Mouse (Mus musculus): ENCODE data around the gene Cacna2d2. TPM values are rescaled to one million over a fixed set of nuclear protein-coding genes. Genes with fewer than 3 reads are reported as not detected.
A peak's percentile ranks its signal among the peaks of the same experiment; 100 is the strongest.

The Cacna2d2 gene
- 10 to 100 TPM; 21.4 to 27.2 TPM for total RNA-seq (2021)
- long read RNA-seq, partial matches to known transcripts: 0 of 5 reads
- long read RNA-seq, other reads (novel, unspliced or antisense): 5 of 5 reads

DNA sequence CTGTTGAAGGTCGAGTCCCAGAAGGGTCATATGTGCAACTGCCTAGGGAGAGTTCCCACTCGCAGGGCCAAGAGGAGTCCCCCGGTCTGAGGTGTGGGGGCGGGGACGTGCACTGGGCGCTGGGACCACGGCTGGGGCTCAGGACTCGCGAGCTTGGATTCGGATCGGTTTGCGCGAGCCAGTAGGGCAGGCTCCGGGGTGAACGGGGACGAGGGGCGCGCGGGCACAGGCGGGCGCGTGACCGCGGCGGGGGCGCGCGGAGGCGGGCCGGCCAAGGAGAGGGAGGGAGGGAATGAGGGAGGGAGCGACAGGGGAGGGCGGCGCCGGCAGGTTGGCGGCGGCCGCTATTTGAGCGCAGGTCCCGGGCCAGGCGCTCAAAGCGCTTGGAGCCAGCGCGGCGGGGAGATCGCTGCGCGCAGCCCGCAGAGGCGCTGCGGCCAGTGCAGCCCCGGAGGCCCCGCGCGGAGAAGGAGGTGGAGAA, at the start of gene Cacna2d2:
Gene Cacna2d2 (plus strand): TSS at position 122 of the 481 bp plus-strand sequence.
- DNase-seq (ENCODE audit: low spot score in 2 of 2): peak; percentile 46 to 57

DNA sequence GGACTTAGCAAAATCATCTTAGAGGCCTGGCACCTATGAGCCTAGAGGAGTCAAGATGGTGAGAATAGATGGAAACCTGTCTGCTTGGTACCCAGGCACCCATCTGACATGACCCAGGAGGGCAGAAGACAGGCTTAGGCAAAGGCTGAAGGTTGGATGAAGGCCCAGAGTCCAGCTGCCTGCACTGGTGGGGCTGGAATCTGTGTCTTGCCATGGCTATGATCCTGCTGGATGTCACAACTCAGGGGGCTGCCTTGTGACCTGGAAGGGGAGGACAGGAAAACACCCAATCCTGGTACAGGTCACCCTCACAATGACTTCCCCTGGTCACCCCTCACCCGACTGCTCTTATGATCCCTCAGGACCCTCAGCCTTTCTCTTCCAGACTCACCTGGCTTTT, 44.6 kb upstream of the Cacna2d2 start:
- no peak for DNase-seq (ENCODE audit: low spot score in 2 of 2)

DNA sequence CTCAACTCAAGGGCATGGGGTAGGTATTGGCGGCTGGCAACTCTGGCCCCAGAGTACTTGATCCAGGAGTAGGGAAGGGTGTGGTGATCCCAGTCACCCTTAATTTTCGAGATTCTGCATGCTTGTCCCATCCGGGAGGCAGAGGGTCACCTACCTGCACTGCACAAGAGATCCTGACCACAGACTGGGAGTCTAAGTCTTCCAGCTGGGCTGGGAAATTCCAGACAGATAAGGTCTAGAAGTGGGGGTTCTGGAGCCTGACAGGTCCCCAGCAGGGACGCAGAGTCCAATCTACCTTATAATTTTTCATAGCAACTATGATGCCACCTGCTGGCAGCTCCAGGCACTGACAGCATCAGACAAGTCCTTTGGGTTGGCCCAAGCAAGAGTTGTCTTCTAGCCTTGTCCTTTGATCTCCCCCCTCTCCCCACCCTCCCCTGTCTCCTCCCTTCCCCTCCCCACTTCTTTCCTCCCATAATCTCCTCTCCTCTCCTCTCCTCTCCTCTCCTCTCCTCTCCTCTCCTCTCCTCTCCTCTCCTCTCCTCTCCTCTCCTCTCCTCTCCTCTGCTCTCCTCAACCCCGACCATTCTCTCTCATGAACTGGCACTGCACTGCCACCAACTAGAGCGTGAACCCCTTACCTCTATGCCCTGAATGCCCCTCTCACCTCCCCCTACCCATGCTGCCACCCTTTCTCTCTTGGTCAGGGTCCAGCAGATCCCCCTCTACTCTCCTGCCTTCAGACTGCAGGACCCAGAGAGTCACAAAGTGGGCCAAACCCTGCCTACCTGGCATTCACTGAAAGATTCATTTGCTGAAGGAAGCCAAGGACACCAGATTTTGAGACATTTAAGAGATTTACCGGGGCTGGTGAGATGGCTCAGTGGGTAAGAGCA, 43.3 kb upstream of the Cacna2d2 start:
- peak; percentile 70 to 75 for DNase-seq (ENCODE audit: low spot score in 2 of 2)

DNA sequence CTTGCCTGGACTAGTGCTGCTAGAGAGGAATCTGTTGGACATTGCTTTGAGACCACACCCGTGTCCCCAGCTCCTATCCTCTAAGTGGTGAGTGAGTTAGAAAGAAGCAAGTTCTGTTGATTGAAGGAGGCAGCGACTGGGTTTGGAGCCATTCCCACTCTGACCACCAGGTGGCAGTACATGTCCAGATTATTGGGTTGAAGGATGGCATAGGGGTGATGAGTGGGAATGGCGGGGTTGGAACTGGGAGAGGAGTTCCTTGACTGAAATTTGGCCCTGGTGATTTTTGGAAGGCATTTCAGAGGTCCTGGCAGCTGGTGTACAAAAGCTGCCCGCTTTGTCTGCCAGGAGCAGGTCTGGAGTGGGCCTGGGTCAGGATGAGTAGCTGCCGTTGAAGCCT, 41.8 kb upstream of the Cacna2d2 start:
- peak; percentile 92 to 94 for DNase-seq (ENCODE audit: low spot score in 2 of 2)

DNA sequence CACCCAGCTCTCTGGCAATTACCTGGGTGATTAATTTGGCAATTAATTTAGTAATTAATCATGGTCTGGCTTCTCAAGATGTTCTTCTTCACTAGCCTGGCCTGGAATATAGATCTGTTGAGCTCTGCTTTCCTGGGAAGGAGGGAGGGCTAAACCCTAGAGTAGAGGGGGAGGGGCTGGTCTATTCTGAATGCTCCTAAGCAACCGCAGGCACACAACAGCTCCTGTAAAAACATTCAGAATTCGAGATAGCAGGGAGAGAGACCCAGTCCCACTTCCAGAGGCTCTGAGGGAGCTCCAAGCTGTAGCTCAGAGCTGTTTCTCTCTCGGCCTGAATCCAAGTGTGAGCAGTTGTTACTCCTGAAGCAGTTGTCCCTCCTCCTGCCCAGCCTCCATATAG, 38.4 kb upstream of the Cacna2d2 start:
- no peak for DNase-seq (ENCODE audit: low spot score in 2 of 2)

DNA sequence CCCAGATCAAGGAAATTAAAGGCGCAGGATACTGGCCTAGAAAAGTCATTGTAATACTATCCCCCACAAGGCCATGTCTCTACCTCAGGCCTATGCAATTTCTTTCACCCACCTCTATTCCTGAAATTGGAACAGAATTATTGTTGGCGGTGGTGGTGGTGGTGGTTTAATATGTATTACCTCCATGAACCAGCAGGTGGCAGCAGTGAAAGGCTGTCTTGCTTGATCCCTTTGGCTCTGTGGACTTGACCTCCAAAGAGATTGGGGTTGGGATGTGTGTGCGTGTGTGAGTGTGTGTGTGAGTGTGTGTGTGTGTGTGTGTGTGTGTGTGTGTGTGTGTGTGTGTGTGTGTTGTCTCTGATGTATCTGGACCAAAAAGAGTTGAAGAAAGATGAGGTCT, 32.8 kb upstream of the Cacna2d2 start:
- DNase-seq (ENCODE audit: low spot score in 2 of 2): peak; percentile 59 to 68

DNA sequence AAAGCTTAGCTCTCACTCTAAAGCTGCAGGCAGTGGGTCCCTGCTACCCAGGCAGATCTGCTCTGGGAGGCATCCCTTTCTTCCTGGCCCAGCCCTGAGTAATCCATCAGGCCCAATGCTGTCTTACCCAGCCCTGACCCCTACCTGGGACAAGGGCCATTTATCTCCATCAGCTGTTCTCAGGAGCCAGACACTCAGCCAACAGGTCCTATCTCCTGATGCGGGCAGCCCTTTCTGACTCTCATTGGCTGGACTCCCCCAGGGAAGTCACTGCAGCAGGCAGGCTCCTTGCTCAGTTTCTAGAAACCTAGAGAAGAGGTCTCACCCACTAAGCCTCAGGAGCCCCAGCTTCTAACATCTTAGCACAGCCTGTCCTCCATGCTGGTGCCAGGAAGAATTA, 31.1 kb upstream of the Cacna2d2 start:
- DNase-seq (ENCODE audit: low spot score in 2 of 2): no peak

DNA sequence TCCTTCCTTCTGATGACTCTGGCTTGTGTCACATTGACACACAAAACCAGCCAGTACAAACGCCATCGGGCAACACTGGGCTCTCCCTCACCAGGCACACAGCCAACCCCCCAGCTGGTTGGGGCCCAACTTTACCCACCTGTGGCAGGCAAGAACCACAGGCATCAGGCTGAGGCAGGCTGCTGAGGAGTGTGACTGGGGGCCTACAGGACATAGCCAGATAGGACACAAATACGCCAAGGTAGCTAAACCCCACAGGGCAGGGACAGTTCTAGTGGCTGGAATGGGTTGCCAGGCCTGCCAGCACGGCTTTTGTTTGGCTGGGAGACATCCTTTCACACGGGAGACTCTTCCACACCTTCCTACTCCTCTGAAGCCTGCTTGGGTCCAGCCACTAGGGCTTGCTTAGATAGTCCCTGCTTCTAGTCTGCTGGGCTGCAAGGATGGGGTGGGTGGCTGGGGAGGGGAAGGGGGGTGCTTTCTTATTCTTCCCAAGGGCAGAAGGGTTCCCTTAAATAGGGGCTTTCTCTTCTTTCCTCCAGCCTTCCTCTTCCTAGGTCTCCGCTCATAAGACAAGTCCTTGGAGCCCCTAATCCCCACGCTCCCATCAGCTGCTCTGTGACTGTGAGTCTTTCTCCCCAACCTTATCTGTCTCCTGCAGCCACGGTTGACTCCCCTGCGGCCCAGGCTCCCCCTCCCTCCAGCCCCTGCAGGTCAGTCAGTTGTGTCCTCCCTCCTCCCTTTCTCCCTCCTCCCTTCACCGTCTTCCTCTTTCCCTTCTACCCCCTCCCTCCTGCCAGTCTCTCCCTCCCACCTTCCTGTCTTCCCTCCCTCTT, 29.9 kb upstream of the Cacna2d2 start:
- no peak for DNase-seq (ENCODE audit: low spot score in 2 of 2)

DNA sequence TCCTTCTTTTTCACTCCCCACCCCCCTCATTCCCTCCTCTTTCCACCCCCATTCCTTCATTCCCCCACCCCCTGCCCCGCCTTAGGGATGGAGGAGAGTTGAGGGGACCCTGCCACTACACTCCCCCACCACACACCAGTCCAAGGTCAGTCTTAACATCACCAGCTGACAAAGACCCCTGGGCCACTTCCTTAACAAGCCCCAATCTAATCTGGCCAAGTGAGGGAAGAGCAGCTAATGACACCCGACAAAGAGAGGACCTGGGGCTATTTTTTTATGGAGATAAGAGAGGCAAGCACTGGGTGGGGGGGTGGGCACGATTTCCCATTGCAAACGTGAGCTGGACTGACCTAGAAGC, 29.3 kb upstream of the Cacna2d2 start:
- no peak for DNase-seq (ENCODE audit: low spot score in 2 of 2)

DNA sequence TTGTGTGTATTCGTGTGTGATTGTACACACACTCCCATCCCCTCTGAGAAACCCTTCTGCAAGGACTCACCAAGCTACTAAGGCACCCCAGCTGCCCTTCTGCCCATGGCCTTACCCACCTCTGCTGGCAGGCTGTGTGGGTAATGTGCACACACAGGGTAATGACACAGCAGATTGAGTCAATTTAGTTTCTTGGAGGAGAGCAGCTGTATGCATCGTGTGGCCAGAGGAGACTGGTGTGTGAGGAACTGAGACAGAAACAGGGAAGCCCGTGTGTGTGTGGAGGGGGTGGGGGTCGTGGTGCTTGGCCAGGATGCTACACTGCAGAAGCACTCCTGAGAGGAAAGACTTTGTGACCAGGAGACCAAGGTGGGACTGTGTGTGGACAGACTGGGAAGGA, 27.0 kb upstream of the Cacna2d2 start:
- no peak for DNase-seq (ENCODE audit: low spot score in 2 of 2)

DNA sequence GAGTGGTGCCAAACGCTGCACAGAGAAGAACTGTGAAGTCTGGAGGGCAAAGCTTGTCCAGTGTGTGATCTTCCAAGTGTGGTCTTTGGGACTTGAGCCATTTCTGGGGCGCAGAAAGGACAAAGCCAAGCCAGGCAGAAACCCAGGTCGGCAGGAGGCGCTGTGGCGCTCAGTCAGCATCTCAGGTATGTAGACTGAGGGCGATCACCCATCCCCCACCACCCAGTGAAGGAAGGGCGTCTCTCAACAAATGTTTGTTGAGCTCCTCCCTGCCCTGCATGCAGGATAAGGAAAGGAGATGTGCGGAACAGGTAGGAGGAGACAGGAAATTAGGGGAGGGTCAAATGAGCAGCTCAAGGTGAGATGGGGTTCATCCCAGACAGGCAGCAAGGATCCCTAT, 24.8 kb upstream of the Cacna2d2 start:
- DNase-seq (ENCODE audit: low spot score in 2 of 2): no peak

DNA sequence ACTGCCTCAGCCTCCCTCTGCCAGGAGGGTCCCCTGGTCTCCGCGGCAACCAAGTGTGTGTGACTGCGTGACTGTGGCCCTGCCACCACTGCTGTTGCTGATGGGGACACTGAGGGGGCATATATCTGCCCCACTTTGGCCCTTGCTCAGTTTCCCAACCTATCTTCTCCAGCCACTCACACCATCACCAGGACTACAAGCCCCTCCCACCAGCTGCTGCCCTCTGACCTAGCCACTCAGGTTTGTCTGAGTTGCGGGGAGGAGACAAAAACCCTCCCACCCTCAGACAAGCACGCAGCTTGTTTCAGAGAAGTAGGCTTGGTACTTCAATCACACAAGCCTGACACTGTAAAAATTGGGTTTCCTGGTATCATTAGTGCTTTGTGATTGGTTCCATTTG, 24.0 kb upstream of the Cacna2d2 start:
- DNase-seq (ENCODE audit: low spot score in 2 of 2): no peak

DNA sequence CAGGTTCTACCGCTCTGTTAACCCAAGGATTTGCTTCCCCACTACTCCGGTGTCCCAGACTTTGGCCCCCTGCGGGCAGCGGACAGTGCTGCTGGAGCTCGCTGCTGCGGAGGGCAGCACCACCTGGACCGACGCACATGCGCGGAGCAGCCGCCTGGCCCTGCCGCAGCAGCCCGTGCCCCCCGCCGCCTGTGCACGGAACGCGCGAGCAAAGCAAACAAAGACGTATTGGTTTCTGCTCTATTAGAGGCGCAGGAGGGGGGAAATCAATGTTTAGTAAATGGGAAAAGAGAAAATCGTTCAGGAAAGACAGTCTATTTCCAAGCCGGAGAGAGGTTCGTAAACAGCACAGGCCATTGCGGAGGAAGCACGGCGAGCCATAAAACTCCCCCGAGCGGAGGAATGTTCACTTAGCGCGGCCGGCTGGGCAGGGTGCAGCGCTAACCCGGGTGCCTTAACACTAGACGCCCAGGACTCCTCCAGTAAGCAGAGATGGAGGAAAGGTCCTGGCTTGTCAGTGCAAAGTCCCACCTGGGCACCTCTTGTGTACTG, 21.4 kb upstream of the Cacna2d2 start:
- DNase-seq (ENCODE audit: low spot score in 2 of 2): peak in 1 of 2 experiments; percentile 26

DNA sequence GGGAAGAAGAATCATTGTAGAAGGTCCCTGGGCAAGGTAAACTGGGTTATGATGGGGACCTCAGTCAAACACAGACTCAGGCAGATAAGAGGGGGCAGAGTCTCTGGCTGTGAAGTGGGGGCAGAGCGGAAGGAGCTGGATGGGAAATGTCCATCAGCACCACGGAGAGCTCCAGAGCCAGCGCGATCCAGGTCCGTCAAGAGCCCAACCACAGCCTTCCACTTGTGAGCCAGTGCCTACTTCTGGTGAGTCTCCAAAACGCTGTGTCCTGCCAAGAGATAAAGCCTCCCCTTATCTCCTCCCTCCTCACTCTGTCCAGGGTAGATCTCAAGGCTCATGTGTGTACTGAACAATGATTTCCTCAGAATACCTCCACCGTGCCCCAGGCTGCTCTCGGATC, 17.7 kb upstream of the Cacna2d2 start:
- no peak for DNase-seq (ENCODE audit: low spot score in 2 of 2)

DNA sequence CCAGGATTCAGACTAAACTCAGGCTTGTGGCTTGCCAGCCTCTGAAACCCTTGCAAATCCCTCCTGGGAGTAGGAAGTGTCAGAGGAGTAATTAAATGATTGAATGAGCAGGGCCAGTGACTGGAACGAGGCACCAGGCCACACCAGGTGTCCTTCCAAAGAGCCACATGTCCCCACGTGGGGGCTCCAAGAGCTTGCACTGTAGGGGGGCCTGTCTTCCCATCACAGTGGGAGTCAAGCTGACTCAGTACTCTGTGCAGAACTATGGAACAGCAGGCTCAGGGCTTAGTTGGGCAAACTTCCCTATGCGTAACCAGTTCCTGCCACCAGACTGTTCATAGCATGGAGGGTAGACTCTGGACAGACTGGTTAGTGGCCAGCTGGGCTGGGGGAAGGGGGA, 15.0 kb upstream of the Cacna2d2 start:
- no peak for DNase-seq (ENCODE audit: low spot score in 2 of 2)

DNA sequence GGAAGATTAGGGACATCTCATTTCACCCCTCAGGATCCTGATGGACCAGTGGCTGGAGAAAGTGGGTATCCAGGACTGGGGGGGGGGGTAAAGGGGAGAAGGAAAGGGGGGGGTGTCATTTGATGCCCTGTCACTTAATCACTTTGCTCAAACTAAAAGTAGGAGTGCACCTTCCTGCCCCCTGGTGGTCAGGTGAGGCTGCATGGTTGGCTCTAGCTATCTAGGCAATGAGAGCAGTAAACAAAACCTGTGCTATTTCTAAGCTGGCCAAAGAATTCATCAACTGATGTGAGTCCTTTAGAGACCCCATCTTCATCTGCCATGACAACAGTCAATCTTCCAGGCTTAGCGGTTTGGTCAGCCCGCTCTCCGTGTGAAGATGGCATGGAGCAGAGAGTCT, 12.7 kb upstream of the Cacna2d2 start:
- DNase-seq (ENCODE audit: low spot score in 2 of 2): no peak

DNA sequence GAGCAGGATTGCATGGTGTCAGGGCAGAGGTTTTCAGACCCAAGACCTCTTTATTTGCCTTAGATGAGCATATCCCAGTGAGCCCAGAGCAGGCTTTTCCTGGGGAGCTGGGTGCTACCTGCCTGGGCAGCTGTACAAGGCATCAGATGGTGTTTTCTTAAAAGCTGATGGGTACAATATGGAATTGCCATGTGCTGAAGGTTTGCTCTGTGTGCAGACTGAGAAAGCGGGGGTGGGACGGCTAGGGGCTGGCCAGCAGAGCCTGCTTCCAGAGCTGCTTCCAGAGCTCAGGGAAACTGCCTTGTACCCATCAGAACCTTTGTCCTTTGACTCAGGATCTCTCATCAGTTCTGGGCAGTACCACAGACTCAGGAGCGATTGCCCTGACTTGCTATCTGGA, 11.7 kb upstream of the Cacna2d2 start:
- DNase-seq (ENCODE audit: low spot score in 2 of 2): peak; percentile 19 to 40

DNA sequence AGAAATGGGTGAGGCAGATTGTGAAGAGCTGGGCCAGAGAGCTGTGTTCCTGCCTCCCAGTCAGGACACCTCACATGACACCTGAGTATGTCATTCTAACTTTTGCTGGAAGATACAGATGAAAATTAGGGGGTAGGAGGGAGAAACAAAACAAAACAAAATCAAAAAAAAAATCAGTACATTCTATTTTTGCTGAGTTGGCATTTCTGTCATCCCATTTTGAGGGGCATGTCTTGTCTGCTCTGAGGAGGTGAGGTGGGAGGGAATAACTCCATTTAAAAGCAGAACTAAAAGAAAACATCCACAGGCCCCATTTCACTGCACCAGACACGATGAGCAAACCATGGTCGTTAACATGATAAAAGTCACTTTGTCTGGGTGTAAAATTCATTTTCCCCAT, 11.1 kb upstream of the Cacna2d2 start:
- DNase-seq (ENCODE audit: low spot score in 2 of 2): no peak

DNA sequence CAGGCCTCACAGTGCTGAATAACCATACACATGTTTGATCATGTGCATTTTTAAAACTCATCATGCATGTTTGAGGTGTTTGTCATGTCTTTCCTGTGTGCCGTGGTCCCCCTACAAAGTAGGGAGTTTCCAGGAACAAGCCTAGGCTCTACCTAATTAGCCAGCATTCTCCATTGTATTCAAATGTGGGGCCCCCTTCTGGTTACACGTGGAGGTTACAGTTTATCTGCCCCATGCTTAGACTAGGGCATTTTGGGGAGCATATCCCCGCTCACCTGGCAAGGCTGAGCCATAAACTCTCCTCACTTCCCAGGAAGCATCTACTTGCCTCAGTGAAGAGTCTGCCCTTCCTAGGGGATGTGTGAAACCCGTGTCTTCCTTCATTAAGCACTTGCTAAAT, 3.0 kb upstream of the Cacna2d2 start:
- DNase-seq (ENCODE audit: low spot score in 2 of 2): no peak

DNA sequence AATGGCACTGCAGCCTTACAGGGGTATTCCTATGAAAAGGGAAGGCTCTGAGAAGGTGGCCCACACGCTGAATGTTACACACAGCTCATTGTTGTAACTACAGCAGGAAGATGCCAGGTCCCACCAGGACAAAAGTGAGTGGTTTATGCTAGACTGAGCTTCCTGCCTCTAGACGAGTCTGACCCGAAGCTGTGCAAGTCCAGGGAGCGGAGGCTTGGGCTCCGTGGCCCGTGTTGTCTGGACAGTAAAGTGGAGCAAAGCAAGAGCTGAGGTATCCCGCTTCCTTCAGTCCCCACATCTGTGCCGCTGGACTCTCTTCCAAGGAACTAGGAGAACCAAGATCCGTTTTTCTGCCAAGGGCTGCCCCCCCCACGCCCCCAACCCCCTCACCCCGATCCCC, 444 bp upstream of the Cacna2d2 start:
- DNase-seq (ENCODE audit: low spot score in 2 of 2): no peak

DNA sequence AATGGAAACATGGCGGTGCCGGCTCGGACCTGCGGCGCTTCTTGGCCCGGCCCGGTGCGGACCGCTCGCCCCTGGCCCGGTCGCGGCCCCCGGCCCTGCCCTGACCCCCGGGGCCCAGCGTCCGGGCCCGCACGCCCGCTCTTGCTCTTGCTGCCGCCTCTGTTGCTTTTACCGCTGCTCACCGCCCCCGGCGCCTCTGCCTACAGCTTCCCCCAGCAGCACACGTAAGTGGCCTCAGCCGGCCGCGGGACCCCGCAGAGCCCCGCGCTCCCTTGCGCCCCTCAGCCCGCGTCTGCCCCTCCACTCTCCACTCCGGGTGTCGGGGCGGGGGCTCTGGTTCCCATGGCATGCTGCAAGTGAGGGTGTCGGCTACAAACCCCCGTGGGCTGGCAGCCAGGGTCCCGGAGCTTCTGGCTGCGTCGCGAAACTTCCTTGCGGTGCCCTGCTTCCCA, 674 bp downstream of the Cacna2d2 start:
- no peak for DNase-seq (ENCODE audit: low spot score in 2 of 2)

Measured in layer of hippocampus, postnatal 10 days (tissue).